21 mouse cellular contexts compared by ENCODE assay signal in genomic region chr17:64726032-64726431, GRCm38 (mm10).
DNase-seq lines count a peak whose midpoint lies in the region; ATAC-seq and TF ChIP-seq lines count a peak whose summit lies in the region.
"Had no signal": no experiment of that assay in that cellular context is flagged by ENCODE, and none has a peak within 500 bp of the region (broad histone marks: within the 10 kb centered on the region; RNA-seq: fewer than 3 reads in every experiment).

No protein-coding gene starts in this region.

- no peak overlapping the region for H3K4me3 ChIP-seq in lung, postnatal 0 days (ENCODE audit: low read depth, low read length)
- no peak overlapping the region for H3K4me3 ChIP-seq in hindbrain, embryonic 12.5 days
- H3K4me3 ChIP-seq in midbrain, embryonic 15.5 days, result no peak overlapping the region
- H3K4me3 ChIP-seq in hindbrain, embryonic 16.5 days (ENCODE audit: low read length), result no peak overlapping the region
- H3K4me3 ChIP-seq: embryonic facial prominence, embryonic 13.5 days; midbrain, embryonic 13.5 days; myocyte had no signal

- H3K27ac ChIP-seq in lung, postnatal 0 days (ENCODE audit: low read length), result no peak overlapping the region
- no peak overlapping the region for H3K27ac ChIP-seq in hindbrain, embryonic 12.5 days
- no peak overlapping the region for H3K27ac ChIP-seq in midbrain, embryonic 15.5 days
- no peak overlapping the region for H3K27ac ChIP-seq in hindbrain, embryonic 16.5 days (ENCODE audit: low read depth, low read length)
- H3K27ac ChIP-seq: embryonic facial prominence, embryonic 13.5 days; hindbrain, postnatal 0 days; macrophage; midbrain, embryonic 13.5 days; stomach, postnatal 0 days had no signal

- no peak for TF ChIP-seq CTCF in lung, postnatal 0 days (IDR thresholded peaks at IDR 0.05)

- no peak overlapping the region for H3K9ac ChIP-seq in lung, postnatal 0 days (replicated peaks; ENCODE audit: low read depth)
- H3K9ac ChIP-seq in hindbrain, embryonic 12.5 days, result no peak overlapping the region
- no peak overlapping the region for H3K9ac ChIP-seq in midbrain, embryonic 15.5 days
- H3K9ac ChIP-seq in hindbrain, embryonic 16.5 days (ENCODE audit: low read depth, low read length), result no peak overlapping the region
- H3K9ac ChIP-seq: embryonic facial prominence, embryonic 13.5 days; forebrain, postnatal 0 days; liver, postnatal 0 days; midbrain, embryonic 13.5 days had no signal

- ATAC-seq in lung, postnatal 0 days, result peak; percentile 28; the same call in 1 of the 2 replicates
- peak; percentile 56 for ATAC-seq in common myeloid progenitor, adult 5-6 weeks (replicated peaks; ENCODE audit: low read depth, poor library complexity, severe bottlenecking)
- ATAC-seq in neutrophil, adult 5-6 weeks (ENCODE audit: extremely low read depth, insufficient number of reproducible peaks, low FRiP score, poor library complexity, severe bottlenecking), result peak; percentile 72
- no peak for ATAC-seq in hindbrain, embryonic 12.5 days (ENCODE audit: low FRiP score)
- ATAC-seq in midbrain, embryonic 15.5 days (replicated peaks), result no peak
- ATAC-seq in hindbrain, embryonic 16.5 days, result no peak
- ATAC-seq: forebrain, postnatal 0 days; liver, postnatal 0 days; midbrain, embryonic 13.5 days; Patski had no signal

- no peaks in the 10 kb centered on the region for H3K27me3 ChIP-seq in lung, postnatal 0 days (replicated peaks; ENCODE audit: insufficient read depth, low read length)
- H3K27me3 ChIP-seq in hindbrain, embryonic 12.5 days, result no peaks in the 10 kb centered on the region
- no peaks in the 10 kb centered on the region for H3K27me3 ChIP-seq in midbrain, embryonic 15.5 days (replicated peaks)
- H3K27me3 ChIP-seq in hindbrain, embryonic 16.5 days (replicated peaks; ENCODE audit: control insufficient read depth, insufficient read depth, low read length), result no peaks in the 10 kb centered on the region
- H3K27me3 ChIP-seq: embryonic facial prominence, embryonic 13.5 days; midbrain, embryonic 13.5 days; Patski had no signal

- H3K9me3 ChIP-seq in lung, postnatal 0 days (ENCODE audit: low read length), result no peaks in the 10 kb centered on the region
- H3K9me3 ChIP-seq in hindbrain, embryonic 12.5 days (replicated peaks), result no peaks in the 10 kb centered on the region
- H3K9me3 ChIP-seq in midbrain, embryonic 15.5 days, result no peaks in the 10 kb centered on the region
- H3K9me3 ChIP-seq in hindbrain, embryonic 16.5 days (ENCODE audit: control insufficient read depth, low read length), result no peaks in the 10 kb centered on the region
- H3K9me3 ChIP-seq: embryonic facial prominence, embryonic 13.5 days; midbrain, embryonic 13.5 days had no signal

- no peak overlapping the region for H3K4me2 ChIP-seq in lung, postnatal 0 days (replicated peaks; ENCODE audit: low read depth, low read length)
- H3K4me2 ChIP-seq in hindbrain, embryonic 12.5 days (replicated peaks), result no peak overlapping the region
- H3K4me2 ChIP-seq in midbrain, embryonic 15.5 days, result no peak overlapping the region
- H3K4me2 ChIP-seq in hindbrain, embryonic 16.5 days (ENCODE audit: low read length), result no peak overlapping the region
- H3K4me2 ChIP-seq: embryonic facial prominence, embryonic 13.5 days; midbrain, embryonic 13.5 days had no signal

- no peak for DNase-seq in lung, postnatal 0 days (ENCODE audit: low spot score)
- DNase-seq in lung, postnatal 14 days, result no peak
- peak; percentile 51 to 71 for DNase-seq in thymus, postnatal 36 days
- DNase-seq: cerebellum, adult 9-10 months; forebrain, postnatal 0 days; gastrocnemius, postnatal 10 days; heart, postnatal 10 days; liver; liver, postnatal 0 days had no signal

- H3K36me3 ChIP-seq in lung, postnatal 0 days (ENCODE audit: insufficient read depth, low read length), result 0 out of 2 replicates have a peak, but pooled peaks cover 8% of the 10 kb centered on the region
- no peaks in the 10 kb centered on the region for H3K36me3 ChIP-seq in hindbrain, embryonic 12.5 days
- H3K36me3 ChIP-seq in midbrain, embryonic 15.5 days (replicated peaks), result no peaks in the 10 kb centered on the region
- H3K36me3 ChIP-seq in hindbrain, embryonic 16.5 days (ENCODE audit: control insufficient read depth, insufficient read depth, low read length), result no peaks in the 10 kb centered on the region
- H3K36me3 ChIP-seq: midbrain, embryonic 13.5 days had no signal

- H3K4me1 ChIP-seq in lung, postnatal 0 days (ENCODE audit: insufficient read depth, low read depth, low read length), result 0 out of 2 replicates have a peak, but pooled peaks cover 3% of the 10 kb centered on the region
- no peaks in the 10 kb centered on the region for H3K4me1 ChIP-seq in hindbrain, embryonic 12.5 days
- H3K4me1 ChIP-seq in midbrain, embryonic 15.5 days, result no peaks in the 10 kb centered on the region
- no peaks in the 10 kb centered on the region for H3K4me1 ChIP-seq in hindbrain, embryonic 16.5 days (ENCODE audit: control insufficient read depth, insufficient read depth, low read depth, low read length)
- H3K4me1 ChIP-seq: embryonic facial prominence, embryonic 13.5 days; midbrain, embryonic 13.5 days had no signal

- 52% methylated on average over 7 of the region's 7 CpGs for WGBS in lung, postnatal 0 days
- WGBS in hindbrain, embryonic 12.5 days, result 91% methylated on average over 7 of the region's 7 CpGs
- WGBS in midbrain, embryonic 15.5 days, result 91% methylated on average over 7 of the region's 7 CpGs
- WGBS in hindbrain, embryonic 16.5 days, result 85% methylated on average over 7 of the region's 7 CpGs

- no peak for TF ChIP-seq EP300 in lung, postnatal 0 days (IDR thresholded peaks at IDR 0.05)

Comparison
In these comparisons a context has a peak if more than half of its experiments do, and no peak if none do; other contexts are left out.
1. ATAC-seq: peak in lung, postnatal 0 days (single experiment), common myeloid progenitor, adult 5-6 weeks (single experiment) and neutrophil, adult 5-6 weeks (single experiment); none in hindbrain, embryonic 12.5 days (single experiment), midbrain, embryonic 15.5 days (single experiment) and hindbrain, embryonic 16.5 days (single experiment).
2. DNase-seq: peak in thymus, postnatal 36 days (2 of 2); none in lung, postnatal 0 days (single experiment) and lung, postnatal 14 days (single experiment).